Mouse (Mus musculus): ENCODE measurements around the gene Neurl1a.

DNA sequence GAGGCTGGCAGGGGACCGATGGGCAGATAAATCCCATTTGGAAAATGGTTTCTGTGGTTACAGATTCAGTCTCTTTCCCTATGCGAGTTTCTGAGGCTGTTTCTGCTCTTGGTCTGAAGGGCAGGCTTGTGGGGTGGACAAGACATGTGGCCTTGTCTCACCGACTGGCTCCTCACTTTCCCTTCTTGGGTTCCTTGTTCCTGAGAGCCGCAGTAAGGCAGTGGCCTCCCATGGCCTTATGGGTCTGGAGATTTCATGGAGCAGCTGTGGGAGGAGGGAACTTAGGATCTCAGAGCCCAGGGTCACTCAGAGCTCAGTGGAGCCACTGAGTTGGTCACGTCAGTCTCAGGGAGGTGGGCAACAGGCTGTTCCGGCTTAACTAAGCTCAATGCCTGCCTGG lies 52.8 kb downstream of the Neurl1a start:
- TF ChIP-seq CTCF (conservative IDR thresholded peaks at IDR 0.05; ENCODE audit: insufficient read depth, insufficient read length, low read depth, low read length): no peak
- no peak for TF ChIP-seq POLR2A (IDR thresholded peaks at IDR 0.05; ENCODE audit: low read depth, low read length)
